Mouse (Mus musculus) embryonic fibroblast, embryonic 13.5 days (primary cell): ENCODE measurements at regions not wholly inside any gene's neighbourhood (a gene's known extent, or its start where the extent isn't known, plus 50 kb on each side); places are given as distances from the start of the nearest gene placed in this dataset.

Source experiments
- CTCF ChIP-seq: IDR thresholded peaks from 2 replicates; pipeline ENCODE4 v1.5.1; 2011; ENCODE audit warnings: mild to moderate bottlenecking, control low read depth, low read length, moderate library complexity, borderline replicate concordance; ENCODE audit not compliant: insufficient read depth
- POLR2A ChIP-seq: IDR thresholded peaks from 2 replicates; pipeline ENCODE4 v1.6.1; 2011; ENCODE audit warnings: low read depth, mild to moderate bottlenecking, control low read depth, low read length, moderate library complexity

- TF ChIP-seq CTCF (no peak), POLR2A (no peak)
These were observed 162.7 kb upstream of the Ctbp2 start for GRCm38 (mm10) chr7:133286836-133287235.
